Mouse (Mus musculus) heart, postnatal 14 days (tissue): ENCODE results near the gene Hoxc6. TPM values are rescaled to one million over a fixed set of nuclear protein-coding genes. Genes with fewer than 3 reads are reported as not detected.

Source experiments
- DNase-seq, 2 experiments: peaks; one replicate each; pipeline ENCODE4 v3.0.0; 2021 to 2022
- intact Hi-C: fragments of 180-260 bp; cut with DNase I; formaldehyde crosslinking; loops from one replicate; pipeline ENCODE4 v1.15.1; 2025
- total RNA-seq, 2 experiments: library from RNA; stranded (reverse); gene quantifications; 2 replicates each; pipeline ENCODE4 v1.2.3; 2021

The Hoxc6 gene
- total RNA-seq, 2 experiments from 2014 or later, result not detected

- no peak for DNase-seq
- intact Hi-C loops, result loop anchor here (5.0 kb wide), 1 partner anchor 122 kb away; no protein-coding TSS in a partner anchor
Measured at GRCm38 (mm10) chr15:103010112-103010846, 12.2 kb downstream of the Hoxc6 start.

- intact Hi-C loops, result loop anchor here (5.0 kb wide), 1 partner anchor 121 kb away; no protein-coding TSS in a partner anchor
- DNase-seq, result no peak
Measured at GRCm38 (mm10) chr15:103010847-103011555, 12.9 kb downstream of the Hoxc6 start.

- no peak for DNase-seq
- intact Hi-C loops, result loop anchor here (2.0 to 5.0 kb wide), 2 partner anchors 120 to 153 kb away; no protein-coding TSS in a partner anchor
Measured at GRCm38 (mm10) chr15:103011928-103012486, 13.9 kb downstream of the Hoxc6 start.

GRCm38 (mm10) chr15:103013238-103013984, 15.4 kb downstream of the Hoxc6 start:
- intact Hi-C loops, result loop anchor here (2.0 to 5.0 kb wide), 2 partner anchors 119 to 151 kb away; no protein-coding TSS in a partner anchor
- DNase-seq, result peak; percentile 61 to 65

GRCm38 (mm10) chr15:103014166-103015008, 16.3 kb downstream of the Hoxc6 start:
- no peak for DNase-seq
- intact Hi-C loops, result loop anchor here (5.0 kb wide), 1 partner anchor 118 kb away; no protein-coding TSS in a partner anchor

GRCm38 (mm10) chr15:103015009-103015399, 16.9 kb downstream of the Hoxc6 start:
- intact Hi-C loops, result no loop called here
- DNase-seq, result no peak

- intact Hi-C loops, result no loop called here
- no peak for DNase-seq
Measured at GRCm38 (mm10) chr15:103015406-103016166, 17.5 kb downstream of the Hoxc6 start.

GRCm38 (mm10) chr15:103018636-103019035, 20.6 kb downstream of the Hoxc6 start, which contains the start of gene Hoxc4:
Hoxc4 (plus strand) TSS chr15:103018934.
- no peak for DNase-seq
- intact Hi-C loops, result no loop called here

- intact Hi-C loops, result no loop called here
- DNase-seq, result no peak
Measured at GRCm38 (mm10) chr15:103020899-103021418, 22.9 kb downstream of the Hoxc6 start.

GRCm38 (mm10) chr15:103021544-103021943, 23.5 kb downstream of the Hoxc6 start:
- intact Hi-C loops, result no loop called here
- DNase-seq, result no peak

GRCm38 (mm10) chr15:103024131-103024530, 26.1 kb downstream of the Hoxc6 start:
- intact Hi-C loops, result no loop called here
- no peak for DNase-seq

GRCm38 (mm10) chr15:103027266-103028235, 29.5 kb downstream of the Hoxc6 start:
- intact Hi-C loops, result no loop called here
- no peak for DNase-seq

GRCm38 (mm10) chr15:103028916-103029512, 31.0 kb downstream of the Hoxc6 start:
- DNase-seq, result no peak
- intact Hi-C loops, result no loop called here

- intact Hi-C loops, result no loop called here
- DNase-seq, result no peak
Measured at GRCm38 (mm10) chr15:103030142-103030541, 32.1 kb downstream of the Hoxc6 start.

- intact Hi-C loops, result no loop called here
Measured at GRCm38 (mm10) chr15:103032167-103032566, 34.1 kb downstream of the Hoxc6 start.

GRCm38 (mm10) chr15:103032646-103033575, 34.9 kb downstream of the Hoxc6 start:
- intact Hi-C loops, result no loop called here
- DNase-seq, result no peak

More at GRCm38 (mm10) chr15:103032167-103032566, 34.1 kb downstream of the Hoxc6 start:
- no peak for DNase-seq
